Comparison of ENCODE assay signal across 16 mouse cellular contexts in genomic region chr10:118880776-118881175, GRCm38 (mm10).
"Had no signal": no experiment of that assay in that cellular context is flagged by ENCODE, and none has a peak within 500 bp of the region (broad histone marks: within the 10 kb centered on the region; RNA-seq: fewer than 3 reads in every experiment).

No protein-coding gene starts in this region.

- H3K27ac ChIP-seq: neural tube, embryonic 13.5 days; neural tube, embryonic 15.5 days; stomach, embryonic 15.5 days; stomach, postnatal 0 days had no signal

- H3K9ac ChIP-seq: neural tube, embryonic 13.5 days; neural tube, embryonic 15.5 days; stomach, embryonic 15.5 days had no signal

- H3K4me3 ChIP-seq: neural tube, embryonic 13.5 days; neural tube, embryonic 15.5 days; stomach, embryonic 15.5 days had no signal

- H3K4me2 ChIP-seq: neural tube, embryonic 13.5 days; neural tube, embryonic 15.5 days; stomach, embryonic 15.5 days had no signal

- H3K27me3 ChIP-seq: neural tube, embryonic 13.5 days; neural tube, embryonic 15.5 days; stomach, embryonic 15.5 days had no signal

- H3K9me3 ChIP-seq: neural tube, embryonic 13.5 days; neural tube, embryonic 15.5 days; stomach, embryonic 15.5 days had no signal

- H3K4me1 ChIP-seq: neural tube, embryonic 13.5 days; neural tube, embryonic 15.5 days; stomach, embryonic 15.5 days had no signal

- H3K36me3 ChIP-seq: neural tube, embryonic 13.5 days; neural tube, embryonic 15.5 days; stomach, embryonic 15.5 days had no signal

- DNase-seq: retina, postnatal 1 day; right cerebral cortex, adult 18-20 months; right cerebral cortex, postnatal 14 days; right cerebral cortex, postnatal 25 days; right cerebral cortex, postnatal 4 days; spleen, adult 18-20 months; thymus, adult 18-20 months; thymus, adult 2 months; thymus, postnatal 14 days; thymus, postnatal 25 days; thymus, postnatal 36 days; thymus, postnatal 4 days had no signal
